Mouse (Mus musculus) hindbrain, postnatal 0 days (tissue): Measurements from ENCODE around the gene Cenpa. TPM values are rescaled to one million over a fixed set of nuclear protein-coding genes. Genes with fewer than 3 reads are reported as not detected.

Source experiments
- ATAC-seq: fragments of 200-750 bp; cut with Nextera tagmentation; 2 replicates; pipeline ENCODE4 v1.8.0; 2017; ENCODE audit warnings: mild to moderate bottlenecking, moderate TSS enrichment, moderate library complexity
- DNase-seq: peaks from one replicate; pipeline ENCODE4 v3.0.0-alpha.2; 2015; ENCODE audit warnings: low spot score
- H3K27ac ChIP-seq: fragments of 300-500 bp; sonication (generic); 2 replicates; pipeline ENCODE4 v1.5.1; 2014; ENCODE audit warnings: mild to moderate bottlenecking
- H3K27me3 ChIP-seq: fragments of 300-500 bp; sonication (generic); 2 replicates; pipeline ENCODE4 v1.6.1; 2014; ENCODE audit warnings: low read length, mixed read lengths; ENCODE audit not compliant: insufficient read depth
- H3K36me3 ChIP-seq: fragments of 300-500 bp; sonication (generic); 2 replicates; pipeline ENCODE4 v1.6.1; 2014; ENCODE audit warnings: low read length, mixed read lengths; ENCODE audit not compliant: insufficient read depth
- H3K4me1 ChIP-seq: fragments of 300-500 bp; sonication (generic); 2 replicates; pipeline ENCODE4 v1.6.1; 2014; ENCODE audit warnings: antibody characterized with exemption, low read length, mixed read lengths; ENCODE audit not compliant: insufficient read depth
- H3K4me2 ChIP-seq: fragments of 300-500 bp; sonication (generic); 2 replicates; pipeline ENCODE4 v1.6.1; 2014; ENCODE audit warnings: low read depth, mild to moderate bottlenecking, low read length, moderate library complexity, mixed read lengths
- H3K4me3 ChIP-seq: fragments of 300-500 bp; sonication (generic); 2 replicates; pipeline ENCODE4 v1.5.1; 2014; ENCODE audit warnings: low read length
- H3K9ac ChIP-seq: fragments of 300-500 bp; sonication (generic); replicated peaks from 2 replicates; pipeline ENCODE4 v1.6.1; 2014; ENCODE audit warnings: mild to moderate bottlenecking, low read length, moderate library complexity, mixed read lengths
- H3K9me3 ChIP-seq: fragments of 300-500 bp; sonication (generic); 2 replicates; pipeline ENCODE4 v1.6.1; 2016; ENCODE audit warnings: low read length, mixed read lengths
- CTCF ChIP-seq: IDR thresholded peaks from 2 replicates; pipeline ENCODE4 v1.5.1; 2016; ENCODE audit warnings: antibody characterized with exemption, control low read depth, low read depth
- WGBS: fragments of 180-500 bp; shearing (Covaris S2); extraction: QIAGEN DNeasy Blood & Tissue Kit; methylation state at CpG from one replicate; pipeline ENCODE4 v1.1.7; 2014; 5-methylcytosine and 5-hydroxymethylcytosine counted together
- polyA plus RNA-seq: library from polyadenylated mRNA; unstranded; fragments of >200 nt; fragmentation: Nextera tagmentation; extraction: Ambion mirVana; gene quantifications from 2 replicates; pipeline ENCODE4 v1.2.1, GENCODE M21; 2015
- total RNA-seq: library from RNA; depleted of rRNA; stranded (reverse); fragments of >200 nt; gene quantifications from 2 replicates; pipeline ENCODE4 v1.2.3, GENCODE M21; 2014

Cenpa gene
- total and polyA plus RNA-seq, 2 experiments from 2014 or later = 27.8 to 53.4 TPM

GRCm38 (mm10) chr5:30643477-30644179, 22.9 kb upstream of the Cenpa start:
- no peaks in the 10 kb centered on the region for H3K27me3 ChIP-seq
- H3K4me3 ChIP-seq = no peak overlapping the region
- TF ChIP-seq CTCF = no peak
- DNase-seq = no peak
- no peaks in the 10 kb centered on the region for H3K9me3 ChIP-seq
- no peak overlapping the region for H3K9ac ChIP-seq
- H3K4me1 ChIP-seq = peaks cover 5% of the 10 kb centered on the region; the same call in 1 of the 2 replicates
- no peaks in the 10 kb centered on the region for H3K36me3 ChIP-seq
- no peak overlapping the region for H3K27ac ChIP-seq
- whole genome bisulfite sequencing = 60% methylated on average over 5 of the region's 5 CpGs
- H3K4me2 ChIP-seq = no peak overlapping the region
- ATAC-seq = no peak

- H3K4me1 ChIP-seq = peaks cover 9% of the 10 kb centered on the region; the same call in 1 of the 2 replicates
- H3K4me2 ChIP-seq = no peak overlapping the region
- no peak overlapping the region for H3K9ac ChIP-seq
- no peak for TF ChIP-seq CTCF
- no peaks in the 10 kb centered on the region for H3K9me3 ChIP-seq
- no peak overlapping the region for H3K27ac ChIP-seq
- no peak for ATAC-seq
- no peak for DNase-seq
- no peak overlapping the region for H3K4me3 ChIP-seq
- H3K36me3 ChIP-seq = no peaks in the 10 kb centered on the region
- WGBS = 73% methylated on average over 2 of the region's 2 CpGs
- no peaks in the 10 kb centered on the region for H3K27me3 ChIP-seq
These were observed 20.5 kb upstream of the Cenpa start for GRCm38 (mm10) chr5:30646036-30646435.

DNA sequence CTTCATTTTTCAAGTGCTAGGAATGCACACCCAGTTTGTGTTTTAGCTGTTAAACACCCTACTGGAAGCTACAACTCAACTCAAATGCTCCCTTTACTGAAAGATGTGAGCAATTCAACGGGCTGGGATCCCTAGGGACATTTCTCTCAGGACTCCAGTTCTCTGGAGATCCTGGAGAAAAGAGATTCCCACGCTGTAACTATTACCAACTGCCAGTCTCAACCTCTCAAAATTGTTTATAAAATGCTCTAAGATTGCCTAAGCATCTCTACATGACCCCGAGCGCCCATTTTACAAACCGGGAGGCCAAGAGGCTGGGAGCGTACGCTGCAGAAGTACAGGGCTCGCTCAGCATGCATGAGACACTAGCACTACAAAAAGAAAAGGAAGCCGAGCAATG, 19.2 kb upstream of the Cenpa start:
- H3K9me3 ChIP-seq = no peaks in the 10 kb centered on the region
- 11% methylated on average over 9 of the region's 9 CpGs for WGBS
- peak overlapping the region; percentile 77 for H3K27ac ChIP-seq
- H3K36me3 ChIP-seq = peaks cover 5% of the 10 kb centered on the region; the same call in 1 of the 2 replicates
- H3K4me2 ChIP-seq = peak overlapping the region; percentile 99
- peak; percentile 32 for DNase-seq
- no peak for ATAC-seq
- H3K27me3 ChIP-seq = no peaks in the 10 kb centered on the region
- no peak for TF ChIP-seq CTCF
- peak overlapping the region; percentile 76 for H3K9ac ChIP-seq
- H3K4me3 ChIP-seq = peak overlapping the region; percentile 80
- H3K4me1 ChIP-seq = peaks cover 9% of the 10 kb centered on the region; the same call in 1 of the 2 replicates

DNA sequence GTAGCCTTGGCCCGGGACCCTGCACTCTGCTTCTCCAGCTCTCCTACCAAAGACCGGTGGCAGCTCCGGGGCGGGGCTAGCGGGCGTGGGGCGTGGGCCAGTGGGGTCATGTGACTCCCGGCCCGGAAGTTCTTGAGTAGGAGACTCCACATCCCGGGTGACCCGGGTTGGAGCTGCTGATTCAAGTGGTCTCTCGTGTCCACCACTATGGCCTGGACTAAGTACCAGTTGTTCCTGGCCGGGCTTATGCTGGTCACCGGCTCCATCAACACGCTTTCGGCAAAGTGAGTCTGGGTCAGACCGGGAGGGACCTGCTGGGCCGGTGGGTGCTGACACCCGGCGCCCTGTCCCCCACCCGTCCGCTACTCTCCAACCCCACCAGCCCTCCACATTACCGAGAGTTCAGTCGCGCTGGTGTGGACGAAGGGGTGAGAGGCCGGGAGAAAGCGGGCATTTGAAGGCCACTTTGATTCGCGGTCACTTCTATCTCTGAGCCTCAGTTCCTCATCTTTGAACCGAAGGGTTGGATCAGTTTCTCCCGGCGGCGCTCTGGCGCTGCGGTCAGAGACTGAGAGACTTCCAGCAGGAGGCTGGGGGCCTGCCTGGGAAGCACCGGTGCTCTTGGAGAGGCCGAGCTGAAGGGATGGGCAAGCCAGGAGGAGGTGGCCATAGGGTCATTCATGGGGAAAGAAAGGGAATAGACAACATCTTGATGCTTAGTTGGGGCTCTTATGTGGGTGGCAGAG, 18.6 kb upstream of the Cenpa start, which contains the start of gene Slc35f6:
Gene Slc35f6, plus strand, starts transcription at position 119 of the 746 bp plus-strand sequence.
- peak within 1 kb of the TSS; percentile 76 for H3K9ac ChIP-seq
- no peaks in the 10 kb centered on the region for H3K9me3 ChIP-seq
- under 1% methylated on average over 38 of the region's 38 CpGs for WGBS
- DNase-seq (peak; percentile 92), ATAC-seq (peak; percentile 97)
- H3K4me1 ChIP-seq = peaks cover 9% of the 10 kb centered on the region; the same call in 1 of the 2 replicates
- peaks cover 5% of the 10 kb centered on the region; the same call in 1 of the 2 replicates for H3K36me3 ChIP-seq
- peak within 1 kb of the TSS; percentile 77 for H3K27ac ChIP-seq
- no peaks in the 10 kb centered on the region for H3K27me3 ChIP-seq
- TF ChIP-seq CTCF = no peak
- peak within 1 kb of the TSS; percentile 99 for H3K4me2 ChIP-seq
- H3K4me3 ChIP-seq = peak within 1 kb of the TSS; percentile 80

GRCm38 (mm10) chr5:30649558-30649957, 17.0 kb upstream of the Cenpa start:
- DNase-seq = no peak

GRCm38 (mm10) chr5:30650756-30651155, 15.8 kb upstream of the Cenpa start:
- ATAC-seq = no peak
- Histone ChIP-seq H3K4me1 (peaks cover 9% of the 10 kb centered on the region; the same call in 1 of the 2 replicates), H3K9me3 (no peaks in the 10 kb centered on the region), H3K27me3 (no peaks in the 10 kb centered on the region), H3K27ac (no peak overlapping the region), H3K36me3 (peaks cover 11% of the 10 kb centered on the region), H3K4me3 (no peak overlapping the region), H3K4me2 (no peak overlapping the region), H3K9ac (no peak overlapping the region)
- DNase-seq = no peak
- WGBS = 83% methylated on average over 3 of the region's 3 CpGs
- TF ChIP-seq CTCF = no peak

More at GRCm38 (mm10) chr5:30649558-30649957, 17.0 kb upstream of the Cenpa start:
- Histone ChIP-seq H3K9me3 (no peaks in the 10 kb centered on the region), H3K4me2 (no peak overlapping the region), H3K27me3 (no peaks in the 10 kb centered on the region), H3K4me1 (peaks cover 9% of the 10 kb centered on the region; the same call in 1 of the 2 replicates), H3K36me3 (peaks cover 5% of the 10 kb centered on the region; the same call in 1 of the 2 replicates), H3K9ac (no peak overlapping the region), H3K27ac (no peak overlapping the region), H3K4me3 (no peak overlapping the region)
- no peak for TF ChIP-seq CTCF
- no peak for ATAC-seq
- 80% methylated on average over 4 of the region's 4 CpGs for WGBS
